Mouse (Mus musculus): ENCODE data around the gene Olfr799. TPM values are rescaled to one million over a fixed set of nuclear protein-coding genes. Genes with fewer than 3 reads are reported as not detected.

Olfr799 gene
- total RNA-seq (2023) = not detected in 4 replicates

DNA sequence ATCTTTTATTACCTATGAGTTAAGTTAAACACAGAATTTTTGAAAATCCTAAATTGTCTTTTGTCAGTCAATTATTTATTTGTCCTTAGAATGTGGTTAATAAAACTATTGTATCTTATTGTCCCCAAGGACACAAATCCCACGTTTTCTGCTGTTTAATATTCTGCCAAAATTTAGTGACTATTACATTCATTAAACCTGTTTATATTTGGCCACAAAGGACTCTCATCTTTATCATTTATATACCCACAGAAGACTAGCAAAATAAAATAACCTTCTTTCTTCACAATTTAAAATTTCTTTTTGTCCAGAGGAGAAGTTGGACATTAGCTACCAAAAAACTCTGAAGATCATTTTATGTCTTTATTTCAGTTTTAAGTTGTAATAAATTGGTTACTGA lies at the start of gene Olfr799:
Gene Olfr799, plus strand, starts transcription at position 301 of the 400 bp plus-strand sequence.

DNA sequence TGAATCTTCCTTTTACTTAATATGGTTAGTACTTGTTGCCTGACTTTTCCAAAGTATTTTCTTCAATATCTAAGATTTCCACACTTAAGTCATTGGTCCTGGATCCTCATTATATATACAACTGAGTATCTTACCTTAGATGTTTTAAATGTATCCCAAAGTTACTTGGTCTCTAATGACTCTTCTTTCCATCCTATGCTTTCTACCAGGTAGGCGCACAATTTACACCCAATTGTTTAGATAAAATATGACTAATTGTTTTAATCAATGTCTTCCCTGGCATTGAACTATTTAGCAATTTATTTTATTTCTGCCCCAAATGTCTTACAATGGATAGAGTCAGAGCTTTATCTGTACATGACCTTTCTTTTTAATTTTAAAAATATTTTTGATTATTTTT lies 24.8 kb upstream of the Olfr799 start, which contains the start of gene Olfr796:
Gene Olfr796, minus strand, starts transcription at position 101 of the 400 bp plus-strand sequence.

DNA sequence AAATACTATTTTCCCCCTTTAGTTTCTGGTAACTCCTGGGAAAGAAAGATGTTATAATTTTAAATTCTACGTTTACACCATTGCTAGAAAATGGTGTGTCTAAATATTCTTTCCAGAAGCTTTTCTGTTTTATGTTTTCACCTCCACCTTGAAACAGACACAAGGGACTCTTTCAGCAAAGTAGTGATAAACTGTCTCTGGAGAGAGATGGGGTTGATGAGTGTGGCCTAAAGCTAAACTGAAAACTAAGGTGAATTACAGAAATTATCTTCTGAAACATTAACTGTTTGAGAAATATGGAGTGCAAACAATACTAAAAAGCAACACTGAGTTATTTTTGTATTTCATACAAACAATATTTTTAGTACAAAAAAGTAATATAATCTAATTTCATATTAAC lies 9.4 kb upstream of the Olfr799 start, which contains the start of gene Olfr798:
Gene Olfr798, minus strand, starts transcription at position 101 of the 400 bp plus-strand sequence.

DNA sequence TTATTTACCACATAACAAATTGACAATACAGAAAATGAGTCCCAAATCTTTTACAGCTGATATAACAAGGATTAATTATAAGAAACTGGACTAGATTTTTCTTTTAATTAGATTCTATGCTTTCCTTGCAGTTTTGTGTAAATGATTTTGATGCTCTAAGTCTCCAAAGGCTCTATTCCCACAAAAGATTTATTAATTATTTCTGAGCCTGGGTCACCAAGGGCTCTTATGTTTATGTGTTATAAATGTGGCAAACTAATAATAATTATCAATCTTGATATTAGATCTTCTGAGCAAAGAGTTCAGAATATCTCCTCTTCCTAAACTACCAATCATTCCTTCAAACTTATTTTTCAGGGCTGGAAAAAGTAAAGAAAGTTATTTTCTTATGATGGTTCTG lies 20.1 kb downstream of the Olfr799 start, which contains the start of gene Olfr800:
Gene Olfr800, plus strand, starts transcription at position 301 of the 400 bp plus-strand sequence.

DNA sequence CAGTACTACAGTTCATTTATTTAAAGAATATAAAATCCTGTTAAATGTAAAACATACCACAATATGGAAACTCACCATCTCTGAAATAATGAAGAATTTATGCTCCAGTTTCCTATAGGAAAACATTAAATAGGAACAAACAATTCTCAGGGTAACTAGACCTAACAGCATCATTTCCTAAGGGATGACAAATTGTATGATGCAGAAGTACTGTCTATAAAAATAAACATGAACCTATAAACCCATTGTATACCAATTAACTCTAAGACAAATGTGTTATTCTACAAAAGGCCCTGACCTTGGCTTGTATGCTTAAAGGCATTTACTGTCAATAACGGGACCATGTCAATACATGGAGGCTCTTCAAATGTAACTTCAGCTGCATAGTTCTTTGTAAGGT lies 36.5 kb downstream of the Olfr799 start, which contains the start of gene Olfr801:
Gene Olfr801, minus strand, starts transcription at position 101 of the 400 bp plus-strand sequence.

DNA sequence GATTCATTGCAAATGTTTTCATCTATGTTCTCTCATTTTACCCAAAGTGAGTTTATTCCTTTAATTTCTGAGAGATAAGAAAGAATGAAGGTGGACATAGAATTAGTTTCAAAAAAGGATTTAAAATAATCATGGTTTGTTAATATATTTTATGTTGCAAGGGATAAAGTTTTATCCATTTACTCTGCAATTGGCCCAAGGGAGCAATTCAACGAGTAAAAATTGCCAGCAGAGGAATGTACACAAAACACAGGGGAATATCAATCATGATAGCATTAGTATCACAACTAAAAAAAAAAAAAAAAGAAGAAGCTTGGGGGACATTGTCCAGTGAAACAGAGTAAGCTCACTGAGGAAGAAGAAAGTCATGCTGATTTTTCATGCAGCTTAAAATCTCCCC lies 50.8 kb downstream of the Olfr799 start, which contains the start of gene Olfr802:
Gene Olfr802, minus strand, starts transcription at position 101 of the 400 bp plus-strand sequence.

DNA sequence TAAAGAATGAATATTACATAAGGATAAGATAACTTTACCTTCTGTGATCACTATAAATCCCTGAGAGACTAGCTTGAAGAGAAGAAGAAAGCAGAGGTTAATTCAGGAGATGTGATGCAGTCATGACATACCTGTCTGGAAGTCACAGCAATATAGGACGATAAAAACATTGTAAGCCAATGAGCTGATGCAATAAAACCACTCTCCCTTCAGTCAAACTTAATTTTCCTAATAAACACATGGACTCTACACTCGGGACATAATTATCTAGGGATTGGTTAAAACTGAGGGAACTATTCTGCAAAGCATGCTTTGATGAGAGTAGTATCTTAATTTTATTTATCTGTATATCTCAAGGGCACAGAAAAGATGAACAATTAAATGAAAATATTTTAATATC lies 56.9 kb downstream of the Olfr799 start, which contains the start of gene Olfr803:
Gene Olfr803, minus strand, starts transcription at position 101 of the 400 bp plus-strand sequence.

Other genes with a start within 250 kb of the Olfr799 start
- not detected in 4 replicates for gene Olfr785, start 232.1 kb upstream of the Olfr799 start, total RNA-seq (2023)
- gene Olfr786, start 210.2 kb upstream of the Olfr799 start, total RNA-seq (2023) = not detected in 4 replicates
- gene Olfr787, start 175.6 kb upstream of the Olfr799 start, total RNA-seq (2023) = not detected in 4 replicates
- not detected in 4 replicates for gene Olfr788, start 166.5 kb upstream of the Olfr799 start, total RNA-seq (2023)
- 0.12 TPM in 1 of 4 replicates, not detected in the others for gene Olfr789, start 152.7 kb upstream of the Olfr799 start, total RNA-seq (2023)
- gene Olfr790, start 139.0 kb upstream of the Olfr799 start, total RNA-seq (2023) = not detected in 4 replicates
- not detected in 4 replicates for gene Olfr791, start 115.7 kb upstream of the Olfr799 start, total RNA-seq (2023)
- not detected in 4 replicates for gene Olfr792, start 98.3 kb upstream of the Olfr799 start, total RNA-seq (2023)
- gene Olfr794, start 69.8 kb upstream of the Olfr799 start, total RNA-seq (2023) = not detected in 4 replicates
- gene Olfr796, start 24.9 kb upstream of the Olfr799 start, total RNA-seq (2023) = not detected in 4 replicates
- not detected in 4 replicates for gene Olfr798, start 9.6 kb upstream of the Olfr799 start, total RNA-seq (2023)
- not detected in 4 replicates for gene Olfr800, start 20.2 kb downstream of the Olfr799 start, total RNA-seq (2023)
- not detected in 4 replicates for gene Olfr801, start 36.4 kb downstream of the Olfr799 start, total RNA-seq (2023)
- gene Olfr802, start 50.7 kb downstream of the Olfr799 start, total RNA-seq (2023) = not detected in 4 replicates
- gene Olfr803, start 56.8 kb downstream of the Olfr799 start, total RNA-seq (2023) = not detected in 4 replicates
- not detected in 4 replicates for gene Olfr804, start 65.7 kb downstream of the Olfr799 start, total RNA-seq (2023)
- gene Olfr805, start 91.9 kb downstream of the Olfr799 start, total RNA-seq (2023) = not detected in 4 replicates
- gene Olfr806, start 104.4 kb downstream of the Olfr799 start, total RNA-seq (2023) = not detected in 4 replicates
- gene Olfr807, start 120.3 kb downstream of the Olfr799 start, total RNA-seq (2023) = not detected in 4 replicates
- not detected in 4 replicates for gene Olfr808, start 128.0 kb downstream of the Olfr799 start, total RNA-seq (2023)
- not detected in 4 replicates for gene Olfr809, start 137.2 kb downstream of the Olfr799 start, total RNA-seq (2023)
- not detected in 4 replicates for gene Olfr810, start 157.4 kb downstream of the Olfr799 start, total RNA-seq (2023)
- gene Olfr811, start 166.9 kb downstream of the Olfr799 start, total RNA-seq (2023) = not detected in 4 replicates
- gene Olfr812, start 208.6 kb downstream of the Olfr799 start, total RNA-seq (2023) = not detected in 4 replicates
- not detected in 4 replicates for gene Olfr813, start 217.9 kb downstream of the Olfr799 start, total RNA-seq (2023)
- not detected in 4 replicates for gene Olfr814, start 242.4 kb downstream of the Olfr799 start, total RNA-seq (2023)